Mouse (Mus musculus) erythroblast, embryonic 14.5 days (primary cell): ENCODE data around the gene Pfdn6. TPM values are rescaled to one million over a fixed set of nuclear protein-coding genes. Genes with fewer than 3 reads are reported as not detected.

Experiments
- H3K27me3 ChIP-seq: 2 replicates; pipeline ENCODE4 v1.6.1; 2012; ENCODE audit warnings: inconsistent platforms; ENCODE audit not compliant: control insufficient read depth
- H3K36me3 ChIP-seq: 2 replicates; pipeline ENCODE4 v1.6.1; 2012; ENCODE audit warnings: mild to moderate bottlenecking, inconsistent platforms; ENCODE audit not compliant: control insufficient read depth
- H3K4me1 ChIP-seq: 2 replicates; pipeline ENCODE4 v1.6.1; 2012; ENCODE audit warnings: inconsistent platforms; ENCODE audit not compliant: control insufficient read depth
- H3K4me3 ChIP-seq: replicated peaks from 2 replicates; pipeline ENCODE3; 2012; ENCODE audit warnings: moderate library complexity, mild to moderate bottlenecking, inconsistent platforms
- H3K9me3 ChIP-seq: 2 replicates; pipeline ENCODE4 v1.6.1; 2012; ENCODE audit warnings: low read length, inconsistent platforms, mixed read lengths; ENCODE audit not compliant: control insufficient read depth
- GATA1 ChIP-seq: IDR thresholded peaks from 2 replicates; pipeline ENCODE4 v1.6.1; 2012; ENCODE audit warnings: low read length, inconsistent platforms, mixed read lengths
- TAL1 ChIP-seq: IDR thresholded peaks from 3 replicates; pipeline ENCODE4 v1.6.1; 2012; ENCODE audit warnings: low read length, inconsistent platforms, mixed read lengths
- polyA plus RNA-seq: library from polyadenylated mRNA; stranded (reverse); fragments of >175 nt; gene quantifications from 2 replicates; pipeline ENCODE4 v1.2.3, GENCODE M21; 2012

The Pfdn6 gene
- polyA plus RNA-seq, 1 experiment: 48.7 TPM

- Histone ChIP-seq H3K4me1 (peaks cover 67% of the 10 kb centered on the region), H3K4me3 (peak within 1 kb of the TSS; percentile 74), H3K36me3 (peaks cover 78% of the 10 kb centered on the region), H3K9me3 (no peaks in the 10 kb centered on the region), H3K27me3 (no peaks in the 10 kb centered on the region)
- TF ChIP-seq GATA1 (no peak), TAL1 (no peak)
These were observed 11.1 kb upstream of the Pfdn6 start, which contains the start of gene B3galt4 for GRCm38 (mm10) chr17:33951021-33951946. B3galt4 (minus strand) TSS chr17:33951488.

- Histone ChIP-seq H3K9me3 (no peaks in the 10 kb centered on the region), H3K27me3 (no peaks in the 10 kb centered on the region), H3K4me1 (peaks cover 66% of the 10 kb centered on the region), H3K4me3 (peak overlapping the region; percentile 74), H3K36me3 (peaks cover 86% of the 10 kb centered on the region)
- TF ChIP-seq TAL1 (no peak), GATA1 (no peak)
These were observed 10.0 kb upstream of the Pfdn6 start for GRCm38 (mm10) chr17:33950131-33950625.

- peaks cover 58% of the 10 kb centered on the region for H3K4me1 ChIP-seq
- H3K36me3 ChIP-seq: peaks cover 89% of the 10 kb centered on the region
These were observed 8.9 kb upstream of the Pfdn6 start for GRCm38 (mm10) chr17:33948905-33949537.

GRCm38 (mm10) chr17:33948090-33948904 is 8.2 kb upstream of the Pfdn6 start:
- peaks cover 52% of the 10 kb centered on the region for H3K4me1 ChIP-seq
- no peaks in the 10 kb centered on the region for H3K27me3 ChIP-seq
- H3K36me3 ChIP-seq: peaks cover 89% of the 10 kb centered on the region
- TF ChIP-seq GATA1 (no peak), TAL1 (no peak)
- no peak overlapping the region for H3K4me3 ChIP-seq
- no peaks in the 10 kb centered on the region for H3K9me3 ChIP-seq

More at GRCm38 (mm10) chr17:33948905-33949537, 8.9 kb upstream of the Pfdn6 start:
- Histone ChIP-seq H3K9me3 (no peaks in the 10 kb centered on the region), H3K4me3 (no peak overlapping the region), H3K27me3 (no peaks in the 10 kb centered on the region)
- TF ChIP-seq TAL1: no peak
- TF ChIP-seq GATA1: no peak

- no peak overlapping the region for H3K4me3 ChIP-seq
These were observed 7.4 kb upstream of the Pfdn6 start for GRCm38 (mm10) chr17:33947430-33948089.

GRCm38 (mm10) chr17:33943454-33943853 is 3.3 kb upstream of the Pfdn6 start:
- Histone ChIP-seq H3K36me3 (peaks cover 61% of the 10 kb centered on the region), H3K9me3 (no peaks in the 10 kb centered on the region)

More at GRCm38 (mm10) chr17:33947430-33948089, 7.4 kb upstream of the Pfdn6 start:
- Histone ChIP-seq H3K27me3 (no peaks in the 10 kb centered on the region), H3K36me3 (peaks cover 88% of the 10 kb centered on the region), H3K9me3 (no peaks in the 10 kb centered on the region), H3K4me1 (peaks cover 46% of the 10 kb centered on the region)
- TF ChIP-seq TAL1 (no peak), GATA1 (no peak)

GRCm38 (mm10) chr17:33941381-33941780 is 1.2 kb upstream of the Pfdn6 start:
- Histone ChIP-seq H3K27me3 (no peaks in the 10 kb centered on the region), H3K36me3 (peaks cover 61% of the 10 kb centered on the region), H3K4me1 (peaks cover 44% of the 10 kb centered on the region), H3K9me3 (no peaks in the 10 kb centered on the region), H3K4me3 (peak overlapping the region; percentile 96)
- TF ChIP-seq TAL1 (no peak), GATA1 (no peak)

More at GRCm38 (mm10) chr17:33943454-33943853, 3.3 kb upstream of the Pfdn6 start:
- no peak for TF ChIP-seq GATA1
- no peak for TF ChIP-seq TAL1
- no peaks in the 10 kb centered on the region for H3K27me3 ChIP-seq
- H3K4me3 ChIP-seq: no peak overlapping the region
- peaks cover 38% of the 10 kb centered on the region for H3K4me1 ChIP-seq

GRCm38 (mm10) chr17:33940981-33941380 is 838 bp upstream of the Pfdn6 start:
- Histone ChIP-seq H3K4me1 (peaks cover 46% of the 10 kb centered on the region), H3K27me3 (no peaks in the 10 kb centered on the region), H3K9me3 (no peaks in the 10 kb centered on the region), H3K4me3 (peak overlapping the region; percentile 96), H3K36me3 (peaks cover 57% of the 10 kb centered on the region)
- TF ChIP-seq GATA1 (no peak), TAL1 (no peak)
